Mouse (Mus musculus): ENCODE results near the gene Olfr362. TPM values are rescaled to one million over a fixed set of nuclear protein-coding genes. Genes with fewer than 3 reads are reported as not detected.
"Not testable (repeated sequence)": the region's sequence is repeated elsewhere in the genome, so short reads cannot be mapped to it uniquely, and the experiment has no call there.

Gene Olfr362
- polyA plus RNA-seq (2015; fragmentation: Nextera tagmentation; extraction: Ambion mirVana) = not detected in 2 replicates

DNA sequence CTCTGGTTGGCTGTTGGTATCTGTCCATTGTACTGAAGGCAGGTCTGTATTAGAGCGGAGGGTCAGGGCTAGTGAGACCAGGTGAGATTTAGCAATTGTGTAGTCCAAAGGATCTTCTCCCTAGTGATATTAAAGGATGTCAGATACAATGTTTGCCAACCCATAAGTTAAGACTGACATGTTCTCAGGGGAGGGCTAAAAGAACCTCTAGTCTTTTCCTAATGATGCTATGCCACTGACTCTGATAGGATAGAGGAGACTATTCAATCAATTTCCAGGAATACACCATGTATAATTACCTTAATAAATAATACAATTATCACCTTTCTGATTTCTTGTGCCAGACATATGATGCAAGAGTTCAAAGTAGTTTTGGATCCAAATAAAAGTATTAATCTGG is at the start of gene Olfr362:
Olfr362 (minus strand) TSS at position 101 of the 400 bp plus-strand sequence.
- 94% methylated on average over 1 of the region's 1 CpGs for WGBS
- Histone ChIP-seq H3K4me2 (no peak within 1 kb of the TSS), H3K27ac (no peak within 1 kb of the TSS), H3K4me3 (replicated peaks) (no peak within 1 kb of the TSS), H3K4me1 (no peaks in the 10 kb centered on the region), H3K9ac (no peak within 1 kb of the TSS), H3K36me3 (no peaks in the 10 kb centered on the region), H3K9me3 (no peaks in the 10 kb centered on the region), H3K27me3 (replicated peaks) (no peaks in the 10 kb centered on the region)
- ATAC-seq (ENCODE audit: insufficient read depth, low FRiP score, low read depth) = no peak

DNA sequence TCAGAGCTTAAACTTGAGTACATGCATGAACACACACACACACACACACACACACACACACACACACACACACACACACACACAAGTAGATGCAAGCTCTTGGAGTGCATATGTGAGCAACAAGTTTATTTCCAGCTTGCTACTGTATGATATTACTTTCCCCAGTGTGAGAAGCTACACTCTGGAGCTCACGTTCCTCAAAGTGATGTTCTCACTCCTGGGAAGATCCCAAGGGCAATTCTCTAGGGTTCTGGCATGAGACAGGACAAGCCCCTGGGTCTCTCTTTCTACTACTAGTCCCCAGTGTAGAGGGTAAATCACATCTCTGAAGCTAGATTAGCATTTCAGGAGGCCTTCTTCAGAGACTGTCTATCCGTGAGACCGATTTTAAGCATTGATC is 21.3 kb upstream of the Olfr362 start, which contains the start of gene Olfr364-ps1:
Olfr364-ps1 (plus strand) TSS at position 301 of the 400 bp plus-strand sequence.
- Histone ChIP-seq H3K36me3 (no peaks in the 10 kb centered on the region), H3K4me2 (no peak within 1 kb of the TSS), H3K9me3 (no peaks in the 10 kb centered on the region), H3K27me3 (replicated peaks) (no peaks in the 10 kb centered on the region), H3K9ac (no peak within 1 kb of the TSS), H3K27ac (no peak within 1 kb of the TSS), H3K4me3 (replicated peaks) (no peak within 1 kb of the TSS), H3K4me1 (no peaks in the 10 kb centered on the region)
- 77% methylated on average over 3 of the region's 3 CpGs for WGBS
- no peak for ATAC-seq (ENCODE audit: insufficient read depth, low FRiP score, low read depth)

DNA sequence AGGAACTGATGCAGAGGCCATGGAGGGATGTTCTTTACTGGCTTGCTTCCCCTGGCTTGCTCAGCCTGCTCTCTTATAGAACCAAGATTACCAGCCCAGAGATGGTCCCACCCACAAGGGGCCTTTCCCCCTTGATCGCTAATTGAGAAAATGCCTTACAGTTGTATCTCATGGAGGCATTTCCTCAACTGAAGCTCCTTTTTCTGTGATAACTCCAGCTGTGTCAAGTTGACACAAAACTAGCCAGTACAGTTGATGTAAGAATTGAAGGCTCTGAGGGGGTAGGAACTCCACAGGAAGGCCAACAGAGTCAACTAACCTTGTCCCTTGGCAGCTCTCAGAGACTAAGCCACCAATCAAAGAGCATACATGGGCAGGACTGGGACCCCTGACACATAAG is 28.5 kb downstream of the Olfr362 start, which contains the start of gene Olfr361:
Olfr361 (minus strand) TSS at position 101 of the 400 bp plus-strand sequence.
- H3K27me3 ChIP-seq (replicated peaks); H3K4me3 ChIP-seq (replicated peaks); H3K4me2 ChIP-seq; H3K4me1 ChIP-seq; H3K9ac ChIP-seq; ATAC-seq (ENCODE audit: insufficient read depth, low FRiP score, low read depth); H3K36me3 ChIP-seq; H3K9me3 ChIP-seq; H3K27ac ChIP-seq: not testable (repeated sequence)
- 60% methylated on average over 1 of the region's 1 CpGs for WGBS

- no peak within 1 kb of the TSS for H3K9ac ChIP-seq
- H3K27ac ChIP-seq = no peak within 1 kb of the TSS
- no peaks in the 10 kb centered on the region for H3K36me3 ChIP-seq
- no peak within 1 kb of the TSS for H3K4me3 ChIP-seq (replicated peaks)
- ATAC-seq (ENCODE audit: insufficient read depth, low FRiP score, low read depth) = no peak
- no peaks in the 10 kb centered on the region for H3K9me3 ChIP-seq
- H3K27me3 ChIP-seq (replicated peaks) = no peaks in the 10 kb centered on the region
- no peaks in the 10 kb centered on the region for H3K4me1 ChIP-seq
- no peak within 1 kb of the TSS for H3K4me2 ChIP-seq
These were observed 52.3 kb downstream of the Olfr362 start, which contains the start of gene Olfr360 for GRCm38 (mm10) chr2:37065446-37065845. Gene Olfr360, plus strand, starts transcription at chr2:37065746.

Other genes with a start within 250 kb of the Olfr362 start
- gene Olfr352, start 249.4 kb downstream of the Olfr362 start, polyA plus RNA-seq (2015; fragmentation: Nextera tagmentation; extraction: Ambion mirVana) = not detected in 2 replicates
- not detected in 2 replicates for gene Olfr353, start 225.0 kb downstream of the Olfr362 start, polyA plus RNA-seq (2015; fragmentation: Nextera tagmentation; extraction: Ambion mirVana)
- gene Olfr354, start 212.2 kb downstream of the Olfr362 start, polyA plus RNA-seq (2015; fragmentation: Nextera tagmentation; extraction: Ambion mirVana) = not detected in 2 replicates
- gene Olfr355, start 189.0 kb downstream of the Olfr362 start, polyA plus RNA-seq (2015; fragmentation: Nextera tagmentation; extraction: Ambion mirVana) = not detected in 2 replicates
- not detected in 2 replicates for gene Olfr356, start 180.8 kb downstream of the Olfr362 start, polyA plus RNA-seq (2015; fragmentation: Nextera tagmentation; extraction: Ambion mirVana)
- not detected in 2 replicates for gene Olfr357, start 124.1 kb downstream of the Olfr362 start, polyA plus RNA-seq (2015; fragmentation: Nextera tagmentation; extraction: Ambion mirVana)
- gene Olfr358, start 108.6 kb downstream of the Olfr362 start, polyA plus RNA-seq (2015; fragmentation: Nextera tagmentation; extraction: Ambion mirVana) = not detected in 2 replicates
- not detected in 2 replicates for gene Olfr360, start 52.2 kb downstream of the Olfr362 start, polyA plus RNA-seq (2015; fragmentation: Nextera tagmentation; extraction: Ambion mirVana)
- gene Olfr361, start 28.6 kb downstream of the Olfr362 start, polyA plus RNA-seq (2015; fragmentation: Nextera tagmentation; extraction: Ambion mirVana) = not detected in 2 replicates
- not detected in 2 replicates for gene Olfr364-ps1, start 21.4 kb upstream of the Olfr362 start, polyA plus RNA-seq (2015; fragmentation: Nextera tagmentation; extraction: Ambion mirVana)
- gene Olfr365, start 70.3 kb upstream of the Olfr362 start, polyA plus RNA-seq (2015; fragmentation: Nextera tagmentation; extraction: Ambion mirVana) = not detected in 2 replicates
- not detected in 2 replicates for gene Olfr366, start 93.7 kb upstream of the Olfr362 start, polyA plus RNA-seq (2015; fragmentation: Nextera tagmentation; extraction: Ambion mirVana)
- not detected in 2 replicates for gene Olfr368, start 208.6 kb upstream of the Olfr362 start, polyA plus RNA-seq (2015; fragmentation: Nextera tagmentation; extraction: Ambion mirVana)
- gene Pdcl, start 241.4 kb upstream of the Olfr362 start, polyA plus RNA-seq (2015; fragmentation: Nextera tagmentation; extraction: Ambion mirVana) = 37.0 and 37.2 TPM in 2 replicates

All from stomach, embryonic 15.5 days (tissue).